Mouse (Mus musculus): ENCODE results near the gene Slit3. TPM values are rescaled to one million over a fixed set of nuclear protein-coding genes. Genes with fewer than 3 reads are reported as not detected.

Gene Slit3
- total and polyA plus RNA-seq, 3 experiments: 0.55 to 4.8 (median 2.8) TPM

DNA sequence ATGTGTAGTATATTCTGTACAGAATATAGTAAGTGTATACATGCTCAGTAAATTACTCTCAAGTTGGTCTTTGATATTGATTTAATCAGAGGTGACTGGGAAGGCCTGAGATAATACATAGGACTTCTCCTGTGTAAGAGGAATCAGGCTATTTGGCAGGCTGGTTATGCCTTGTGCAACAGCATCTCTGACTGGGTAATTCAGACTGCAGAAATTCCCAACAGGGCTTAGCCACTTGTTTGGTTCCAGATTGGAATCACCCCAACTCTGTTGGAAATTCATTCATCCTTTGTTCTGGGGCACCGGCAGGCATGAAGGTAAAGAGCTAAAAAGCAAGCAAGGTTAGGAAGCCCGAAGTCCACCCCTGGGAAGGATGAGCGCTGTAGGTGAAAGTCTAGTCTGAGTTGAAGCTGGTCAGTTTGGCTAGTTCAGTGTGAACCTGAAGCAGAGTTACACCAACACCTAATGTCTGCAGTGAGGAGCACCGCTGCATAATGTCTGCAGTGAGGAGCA lies 633.9 kb downstream of the Slit3 start:
- no peaks in the 10 kb centered on the region for H3K36me3 ChIP-seq (replicated peaks in 1 of 2; ENCODE audit: control insufficient read depth in 1 of 2, insufficient read depth in 1 of 2, low read length in 1 of 2)
- H3K4me3 ChIP-seq (replicated peaks in 1 of 3; ENCODE audit: low read depth in 2 of 3, low read length in 2 of 3, poor library complexity in 1 of 3): no peak overlapping the region
- no peak overlapping the region for H3K4me2 ChIP-seq (ENCODE audit: insufficient read depth, low read depth, poor library complexity, severe bottlenecking)
- H3K27me3 ChIP-seq (replicated peaks): no peaks in the 10 kb centered on the region
- no peaks in the 10 kb centered on the region for H3K79me2 ChIP-seq (replicated peaks; ENCODE audit: control insufficient read depth, extremely low read depth, insufficient read depth, poor library complexity, severe bottlenecking)
- in situ Hi-C loops (cut with MboI; ENCODE audit: low pct_ligation_motif_present, low pct_unique_long_range_greater_than_20kb, low sequenced_read_pairs) (no loop called here), dilution Hi-C loops (cut with MboI; ENCODE audit: extremely low pct_ligation_motif_present, extremely low pct_unique_long_range_greater_than_20kb, low sequenced_read_pairs) (no loop called here)
- H3K27ac ChIP-seq (ENCODE audit: insufficient read depth, low read depth): no peak overlapping the region
- DNase-seq (ENCODE audit: extremely low read depth): no peak
- no peaks in the 10 kb centered on the region for H3K9me3 ChIP-seq (replicated peaks; ENCODE audit: low read length)
- H3K4me1 ChIP-seq (ENCODE audit: control insufficient read depth in 1 of 2, insufficient read depth in 2 of 2): no peaks in the 10 kb centered on the region
- no peak for TF ChIP-seq IRF4 (IDR thresholded peaks at IDR 0.05; ENCODE audit: low read depth, low read length)
- TF ChIP-seq ZNF384 (IDR thresholded peaks at IDR 0.05; ENCODE audit: low read depth, low read length): no peak
- TF ChIP-seq PAX5 (IDR thresholded peaks at IDR 0.05; ENCODE audit: low read length): no peak
- TF ChIP-seq ETS1 (conservative IDR thresholded peaks at IDR 0.05; ENCODE audit: low read depth, low read length): no peak
- no peak for TF ChIP-seq TCF12 (IDR thresholded peaks at IDR 0.05; ENCODE audit: low read depth, low read length)
- no peak for TF ChIP-seq HCFC1 (IDR thresholded peaks at IDR 0.05; ENCODE audit: low read depth, low read length)
- TF ChIP-seq SIN3A (IDR thresholded peaks at IDR 0.05; ENCODE audit: low read length): no peak
- no peak for TF ChIP-seq JUN (IDR thresholded peaks at IDR 0.05; ENCODE audit: insufficient read depth, low read depth, low read length)
- no peak for TF ChIP-seq ELF1 (IDR thresholded peaks at IDR 0.05; ENCODE audit: low read depth, low read length)
- TF ChIP-seq USF1 (IDR thresholded peaks at IDR 0.05; ENCODE audit: low read depth, low read length): no peak
- no peak overlapping the region for H3K9ac ChIP-seq (ENCODE audit: insufficient read depth, low read depth)

- H3K4me1 ChIP-seq (ENCODE audit: control insufficient read depth in 1 of 2, insufficient read depth in 2 of 2): no peaks in the 10 kb centered on the region
- H3K4me3 ChIP-seq (replicated peaks in 1 of 3; ENCODE audit: low read depth in 2 of 3, low read length in 2 of 3, poor library complexity in 1 of 3): no peak overlapping the region
- H3K4me2 ChIP-seq (ENCODE audit: insufficient read depth, low read depth, poor library complexity, severe bottlenecking): no peak overlapping the region
- TF ChIP-seq UBTF (IDR thresholded peaks at IDR 0.05; ENCODE audit: low read depth, low read length): no peak
- TF ChIP-seq ETS1 (conservative IDR thresholded peaks at IDR 0.05; ENCODE audit: low read depth, low read length): no peak
- TF ChIP-seq TBP (conservative IDR thresholded peaks at IDR 0.05; ENCODE audit: low read depth, low read length): no peak
- H3K27me3 ChIP-seq (replicated peaks): no peaks in the 10 kb centered on the region
- no peak overlapping the region for H3K27ac ChIP-seq (ENCODE audit: insufficient read depth, low read depth)
- H3K79me2 ChIP-seq (replicated peaks; ENCODE audit: control insufficient read depth, extremely low read depth, insufficient read depth, poor library complexity, severe bottlenecking): no peaks in the 10 kb centered on the region
- H3K36me3 ChIP-seq (replicated peaks in 1 of 2; ENCODE audit: control insufficient read depth in 1 of 2, insufficient read depth in 1 of 2, low read length in 1 of 2): no peaks in the 10 kb centered on the region
- no peak for DNase-seq (ENCODE audit: extremely low read depth)
- H3K9me3 ChIP-seq (replicated peaks; ENCODE audit: low read length): no peaks in the 10 kb centered on the region
- H3K9ac ChIP-seq (ENCODE audit: insufficient read depth, low read depth): no peak overlapping the region
- in situ Hi-C loops (cut with MboI; ENCODE audit: low pct_ligation_motif_present, low pct_unique_long_range_greater_than_20kb, low sequenced_read_pairs) (no loop called here), dilution Hi-C loops (cut with MboI; ENCODE audit: extremely low pct_ligation_motif_present, extremely low pct_unique_long_range_greater_than_20kb, low sequenced_read_pairs) (no loop called here)
Measured at GRCm38 (mm10) chr11:35755546-35755945, 634.5 kb downstream of the Slit3 start.
